Mouse (Mus musculus) limb, embryonic 12.5 days (tissue): ENCODE measurements around the gene Cacnb4. TPM values are rescaled to one million over a fixed set of nuclear protein-coding genes. Genes with fewer than 3 reads are reported as not detected.

Experiments
- ATAC-seq: fragments of 200-750 bp; cut with Nextera tagmentation; 2 replicates; pipeline ENCODE4 v1.8.0; 2017; ENCODE audit warnings: low read depth, moderate TSS enrichment; ENCODE audit not compliant: insufficient number of reproducible peaks, insufficient read depth, low FRiP score, low TSS enrichment
- H3K27ac ChIP-seq: fragments of 300-500 bp; sonication (generic); 2 replicates; pipeline ENCODE4 v1.5.1; 2016; ENCODE audit warnings: mild to moderate bottlenecking, moderate library complexity
- H3K27me3 ChIP-seq: fragments of 300-500 bp; sonication (generic); 2 replicates; pipeline ENCODE4 v1.6.1; 2016; ENCODE audit warnings: mild to moderate bottlenecking, moderate library complexity
- H3K36me3 ChIP-seq: fragments of 300-500 bp; sonication (generic); 2 replicates; pipeline ENCODE4 v1.6.1; 2016; ENCODE audit warnings: mild to moderate bottlenecking, moderate library complexity
- H3K4me1 ChIP-seq: fragments of 300-500 bp; sonication (generic); replicated peaks from 2 replicates; pipeline ENCODE4 v1.6.1; 2016
- H3K4me2 ChIP-seq: fragments of 300-500 bp; sonication (generic); 2 replicates; pipeline ENCODE4 v1.6.1; 2016; ENCODE audit warnings: mild to moderate bottlenecking, moderate library complexity
- H3K4me3 ChIP-seq: fragments of 300-500 bp; sonication (generic); replicated peaks from 2 replicates; pipeline ENCODE4 v1.5.1; 2016; ENCODE audit warnings: mild to moderate bottlenecking
- H3K9ac ChIP-seq: fragments of 300-500 bp; sonication (generic); replicated peaks from 2 replicates; pipeline ENCODE4 v1.6.1; 2016; ENCODE audit warnings: mild to moderate bottlenecking, moderate library complexity
- H3K9me3 ChIP-seq: fragments of 300-500 bp; sonication (generic); 2 replicates; pipeline ENCODE4 v1.6.1; 2016; ENCODE audit warnings: mild to moderate bottlenecking, moderate library complexity
- whole genome bisulfite sequencing: fragments of 180-500 bp; shearing (Covaris S2); methylation state at CpG from one replicate; pipeline ENCODE4 v1.1.7; 2016; 5-methylcytosine and 5-hydroxymethylcytosine counted together
- polyA plus RNA-seq: library from polyadenylated mRNA; unstranded; fragments of >200 nt; fragmentation: Nextera tagmentation; extraction: Ambion mirVana; gene quantifications from 2 replicates; pipeline ENCODE4 v1.2.1, GENCODE M21; 2016

The Cacnb4 gene
- polyA plus RNA-seq, 1 experiment from 2014 or later, result 0.88 TPM

GRCm38 (mm10) chr2:52570171-52570570 lies 106.5 kb downstream of the Cacnb4 start:
- no peaks in the 10 kb centered on the region for H3K4me1 ChIP-seq
- H3K27me3 ChIP-seq, result no peaks in the 10 kb centered on the region
- 79% methylated on average over 11 of the region's 11 CpGs for WGBS
- H3K4me3 ChIP-seq, result no peak overlapping the region
- ATAC-seq, result no peak
- no peak overlapping the region for H3K9ac ChIP-seq
- H3K36me3 ChIP-seq, result no peaks in the 10 kb centered on the region
- no peak overlapping the region for H3K27ac ChIP-seq
- H3K4me2 ChIP-seq, result no peak overlapping the region
- H3K9me3 ChIP-seq, result no peaks in the 10 kb centered on the region

- H3K9me3 ChIP-seq, result no peaks in the 10 kb centered on the region
- no peak overlapping the region for H3K9ac ChIP-seq
- H3K4me3 ChIP-seq, result no peak overlapping the region
- no peak for ATAC-seq
- no peaks in the 10 kb centered on the region for H3K27me3 ChIP-seq
- no peaks in the 10 kb centered on the region for H3K36me3 ChIP-seq
- H3K4me1 ChIP-seq, result no peaks in the 10 kb centered on the region
- H3K27ac ChIP-seq, result no peak overlapping the region
- H3K4me2 ChIP-seq, result no peak overlapping the region
- 90% methylated on average over 3 of the region's 3 CpGs for WGBS
Observed at GRCm38 (mm10) chr2:52568131-52568530, 108.5 kb downstream of the Cacnb4 start.

- Histone ChIP-seq H3K9ac (no peak overlapping the region), H3K4me2 (no peak overlapping the region), H3K4me1 (no peaks in the 10 kb centered on the region), H3K36me3 (no peaks in the 10 kb centered on the region), H3K27me3 (no peaks in the 10 kb centered on the region), H3K4me3 (no peak overlapping the region), H3K9me3 (no peaks in the 10 kb centered on the region), H3K27ac (no peak overlapping the region)
- WGBS, result 84% methylated on average over 3 of the region's 3 CpGs
- ATAC-seq, result no peak
Observed at GRCm38 (mm10) chr2:52567421-52567820, 109.2 kb downstream of the Cacnb4 start.

GRCm38 (mm10) chr2:52563277-52563676 lies 113.4 kb downstream of the Cacnb4 start:
- Histone ChIP-seq H3K4me3 (no peak overlapping the region), H3K9me3 (no peaks in the 10 kb centered on the region), H3K27ac (no peak overlapping the region), H3K4me2 (no peak overlapping the region), H3K27me3 (no peaks in the 10 kb centered on the region), H3K4me1 (no peaks in the 10 kb centered on the region), H3K9ac (no peak overlapping the region), H3K36me3 (no peaks in the 10 kb centered on the region)
- WGBS, result 92% methylated on average over 5 of the region's 5 CpGs
- no peak for ATAC-seq

GRCm38 (mm10) chr2:52562356-52562755 lies 114.3 kb downstream of the Cacnb4 start:
- WGBS, result 96% methylated on average over 3 of the region's 3 CpGs
- Histone ChIP-seq H3K27ac (no peak overlapping the region), H3K4me3 (no peak overlapping the region), H3K9ac (no peak overlapping the region), H3K9me3 (no peaks in the 10 kb centered on the region), H3K36me3 (no peaks in the 10 kb centered on the region), H3K4me1 (no peaks in the 10 kb centered on the region), H3K4me2 (no peak overlapping the region), H3K27me3 (no peaks in the 10 kb centered on the region)
- no peak for ATAC-seq

GRCm38 (mm10) chr2:52561137-52561536 lies 115.5 kb downstream of the Cacnb4 start:
- Histone ChIP-seq H3K9ac (no peak overlapping the region), H3K4me2 (no peak overlapping the region), H3K4me1 (no peaks in the 10 kb centered on the region), H3K27ac (no peak overlapping the region), H3K9me3 (no peaks in the 10 kb centered on the region), H3K27me3 (no peaks in the 10 kb centered on the region), H3K4me3 (no peak overlapping the region), H3K36me3 (no peaks in the 10 kb centered on the region)
- no peak for ATAC-seq
- 78% methylated on average over 7 of the region's 7 CpGs for WGBS

- Histone ChIP-seq H3K27me3 (no peaks in the 10 kb centered on the region), H3K36me3 (no peaks in the 10 kb centered on the region), H3K4me2 (no peak overlapping the region), H3K4me3 (no peak overlapping the region), H3K9me3 (no peaks in the 10 kb centered on the region), H3K27ac (no peak overlapping the region), H3K4me1 (no peaks in the 10 kb centered on the region), H3K9ac (no peak overlapping the region)
- 80% methylated on average over 2 of the region's 2 CpGs for WGBS
- no peak for ATAC-seq
Observed at GRCm38 (mm10) chr2:52560266-52560665, 116.4 kb downstream of the Cacnb4 start.

GRCm38 (mm10) chr2:52558411-52558810 lies 118.2 kb downstream of the Cacnb4 start:
- H3K9ac ChIP-seq, result no peak overlapping the region
- no peaks in the 10 kb centered on the region for H3K36me3 ChIP-seq
- WGBS, result 54% methylated on average over 8 of the region's 8 CpGs
- H3K27me3 ChIP-seq, result no peaks in the 10 kb centered on the region
- H3K9me3 ChIP-seq, result 0 out of 2 replicates have a peak, but pooled peaks cover 1% of the 10 kb centered on the region
- H3K4me1 ChIP-seq, result no peaks in the 10 kb centered on the region
- no peak overlapping the region for H3K27ac ChIP-seq
- H3K4me3 ChIP-seq, result no peak overlapping the region
- no peak for ATAC-seq
- no peak overlapping the region for H3K4me2 ChIP-seq

- H3K9ac ChIP-seq, result no peak overlapping the region
- H3K9me3 ChIP-seq, result 0 out of 2 replicates have a peak, but pooled peaks cover 3% of the 10 kb centered on the region
- ATAC-seq, result no peak
- H3K36me3 ChIP-seq, result no peaks in the 10 kb centered on the region
- H3K27ac ChIP-seq, result no peak overlapping the region
- no peak overlapping the region for H3K4me3 ChIP-seq
- H3K4me1 ChIP-seq, result no peaks in the 10 kb centered on the region
- H3K27me3 ChIP-seq, result no peaks in the 10 kb centered on the region
- H3K4me2 ChIP-seq, result no peak overlapping the region
- WGBS, result 84% methylated on average over 12 of the region's 12 CpGs
Observed at GRCm38 (mm10) chr2:52557503-52558275, 118.9 kb downstream of the Cacnb4 start.

- H3K4me2 ChIP-seq, result no peak overlapping the region
- H3K36me3 ChIP-seq, result no peaks in the 10 kb centered on the region
- 89% methylated on average over 4 of the region's 4 CpGs for WGBS
Observed at GRCm38 (mm10) chr2:52556961-52557326, 119.7 kb downstream of the Cacnb4 start.

GRCm38 (mm10) chr2:52556298-52556960 lies 120.2 kb downstream of the Cacnb4 start:
- Histone ChIP-seq H3K9me3 (0 out of 2 replicates have a peak, but pooled peaks cover 3% of the 10 kb centered on the region), H3K27me3 (no peaks in the 10 kb centered on the region), H3K36me3 (no peaks in the 10 kb centered on the region), H3K27ac (no peak overlapping the region), H3K9ac (no peak overlapping the region), H3K4me1 (no peaks in the 10 kb centered on the region), H3K4me3 (no peak overlapping the region), H3K4me2 (no peak overlapping the region)
- 83% methylated on average over 20 of the region's 20 CpGs for WGBS
- ATAC-seq, result no peak

More at GRCm38 (mm10) chr2:52556961-52557326, 119.7 kb downstream of the Cacnb4 start:
- Histone ChIP-seq H3K9ac (no peak overlapping the region), H3K4me3 (no peak overlapping the region), H3K4me1 (no peaks in the 10 kb centered on the region), H3K27me3 (no peaks in the 10 kb centered on the region), H3K27ac (no peak overlapping the region), H3K9me3 (0 out of 2 replicates have a peak, but pooled peaks cover 3% of the 10 kb centered on the region)
- ATAC-seq, result no peak
